Mouse (Mus musculus) heart, adult 2 months (tissue): Measurements from ENCODE around the gene Lingo1.

Source experiments
- CTCF ChIP-seq: fragments of 200-600 bp; IDR thresholded peaks from 2 replicates; pipeline ENCODE4 v1.8.1; 2022; ENCODE audit warnings: antibody characterized with exemption, mild to moderate bottlenecking, moderate library complexity
- POLR2A ChIP-seq: fragments of 200-500 bp; IDR thresholded peaks from 2 replicates; pipeline ENCODE4 v1.6.1; 2011; ENCODE audit warnings: mild to moderate bottlenecking, low read depth, low read length, control low read depth; ENCODE audit not compliant: insufficient read depth

- no peak for TF ChIP-seq POLR2A
- TF ChIP-seq CTCF = no peak
These were observed 185.8 kb downstream of the Lingo1 start for GRCm38 (mm10) chr9:56610466-56610865.
